In genomic region chr1:191964773-191965481, GRCm38 (mm10) we compare ENCODE assay signal across 8 mouse cellular contexts. TPM values are rescaled to one million over a fixed set of nuclear protein-coding genes. Genes with fewer than 3 reads are reported as not detected.
DNase-seq lines count a peak whose midpoint lies in the region; ATAC-seq lines count a peak whose summit lies in the region.

No protein-coding gene starts in this region.

- no peak overlapping the region for H3K27ac ChIP-seq in hindbrain, embryonic 16.5 days (ENCODE audit: low read depth, low read length)

- 15% methylated on average over 13 of the region's 13 CpGs for WGBS in hindbrain, embryonic 16.5 days

- peak; percentile 72 for ATAC-seq in hindbrain, embryonic 16.5 days

- H3K4me1 ChIP-seq in hindbrain, embryonic 16.5 days (ENCODE audit: control insufficient read depth, insufficient read depth, low read depth, low read length): no peaks in the 10 kb centered on the region

- no peak overlapping the region for H3K4me3 ChIP-seq in hindbrain, embryonic 16.5 days (ENCODE audit: low read length)

- H3K4me2 ChIP-seq in hindbrain, embryonic 16.5 days (ENCODE audit: low read length): 0 out of 2 replicates have a peak overlapping the region, but pooled peaks have one; percentile 28

- H3K9ac ChIP-seq in hindbrain, embryonic 16.5 days (ENCODE audit: low read depth, low read length): no peak overlapping the region

- H3K9me3 ChIP-seq in hindbrain, embryonic 16.5 days (ENCODE audit: control insufficient read depth, low read length): no peaks in the 10 kb centered on the region

- peak; percentile 66 for DNase-seq in Muller cell, postnatal 12 days (ENCODE audit: inconsistent ontology term)
- peak; percentile 69 for DNase-seq in cerebellum, adult 8-10 months
- DNase-seq in frontal cortex, adult 2 months (ENCODE audit: extremely low spot score in 1 of 2, low spot score in 1 of 2): peak; percentile 41 to 91
- DNase-seq in left cerebral cortex, adult 11 months (ENCODE audit: low spot score): peak; percentile 64
- peak; percentile 71 to 86 for DNase-seq in lung, postnatal 4 days
- peak; percentile 89 for DNase-seq in retina, postnatal 1 day
- peak; percentile 36 for DNase-seq in urinary bladder, postnatal 10 days (ENCODE audit: low spot score)

- no peaks in the 10 kb centered on the region for H3K27me3 ChIP-seq in hindbrain, embryonic 16.5 days (replicated peaks; ENCODE audit: control insufficient read depth, insufficient read depth, low read length)

- H3K36me3 ChIP-seq in hindbrain, embryonic 16.5 days (ENCODE audit: control insufficient read depth, insufficient read depth, low read length): no peaks in the 10 kb centered on the region

RNA-seq across cellular contexts. Expression of gene Rd3, which starts 12.2 kb away (rescaled TPM):
- 2.0 and 2.6 TPM in 2 replicates for polyA plus RNA-seq in frontal cortex, adult 2 months (2012; rRNA removed)
- polyA plus RNA-seq in hindbrain, embryonic 16.5 days (2015; fragmentation: Nextera tagmentation; extraction: Ambion mirVana): 3.7 and 4.1 TPM in 2 replicates

RNA-seq across cellular contexts. Expression of gene Slc30a1, which starts 58.4 kb away (rescaled TPM):
- polyA plus RNA-seq in frontal cortex, adult 2 months (2012; rRNA removed): 22.3 and 22.9 TPM in 2 replicates
- 2.0 and 2.2 TPM in 2 replicates for polyA plus RNA-seq in hindbrain, embryonic 16.5 days (2015; fragmentation: Nextera tagmentation; extraction: Ambion mirVana)

Comparison
In these comparisons a context has a peak if more than half of its experiments do, and no peak if none do; other contexts are left out.
1. DNase-seq: peak in every context shown above with its lines; median percentile 89 in retina, postnatal 1 day; 78 in lung, postnatal 4 days; 69 in cerebellum, adult 8-10 months; 66 in Muller cell, postnatal 12 days; 66 in frontal cortex, adult 2 months; 64 in left cerebral cortex, adult 11 months; 36 in urinary bladder, postnatal 10 days.